Mouse (Mus musculus) cortical plate, adult 2 months (tissue): ENCODE results near the gene Pik3r5.

ENCODE experiments used
- CTCF ChIP-seq: fragments of 200-500 bp; IDR thresholded peaks from 2 replicates; pipeline ENCODE4 v1.5.1; 2011; ENCODE audit warnings: mild to moderate bottlenecking, control low read depth, low read length; ENCODE audit not compliant: insufficient read depth; ENCODE audit errors: extremely low read depth
- POLR2A ChIP-seq: fragments of 200-500 bp; IDR thresholded peaks from 2 replicates; pipeline ENCODE4 v1.6.1; 2011; ENCODE audit warnings: mild to moderate bottlenecking, low read length, control low read depth; ENCODE audit not compliant: insufficient read depth; ENCODE audit errors: extremely low read depth

DNA sequence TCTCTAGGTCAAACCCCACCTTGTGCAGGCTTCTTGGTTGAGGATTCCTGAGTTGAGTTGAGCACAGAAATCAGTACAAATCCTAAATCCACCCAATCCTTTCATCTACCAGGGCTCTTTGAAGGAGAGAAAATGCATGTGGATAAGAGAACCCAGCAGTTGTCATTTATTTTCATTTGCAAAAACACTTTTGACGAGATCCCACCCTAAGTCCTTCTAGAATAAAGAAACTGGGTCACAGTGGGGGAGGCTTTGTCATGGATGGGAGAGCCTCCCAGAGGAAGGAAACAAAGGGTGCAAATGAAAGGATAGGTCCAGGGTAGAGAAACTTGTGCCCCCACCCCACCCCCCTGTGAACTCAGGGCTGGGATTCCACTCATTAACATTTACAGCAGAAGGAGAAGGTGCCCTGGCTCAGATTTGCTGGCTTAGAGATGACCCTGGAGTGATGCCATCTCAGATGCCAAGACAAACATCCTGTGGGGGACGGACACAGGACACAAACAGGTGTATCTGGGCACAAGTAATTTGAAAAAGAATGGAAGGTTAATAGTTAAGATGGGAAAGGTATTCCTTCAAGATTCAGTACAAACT, 37.9 kb upstream of the Pik3r5 start:
- TF ChIP-seq CTCF (no peak), POLR2A (no peak)
